Mouse (Mus musculus) kidney, adult 2 months (tissue): ENCODE data around the gene Ptprd. TPM values are rescaled to one million over a fixed set of nuclear protein-coding genes. Genes with fewer than 3 reads are reported as not detected.

Experiments
- DNase-seq: peaks from one replicate; pipeline ENCODE4 v3.0.0; 2021
- H3K27ac ChIP-seq: fragments of 200-500 bp; 2 replicates; pipeline ENCODE4 v1.5.1; 2012; ENCODE audit warnings: low read depth, low read length, control low read depth, inconsistent platforms; ENCODE audit not compliant: insufficient read depth
- H3K27me3 ChIP-seq: fragments of 200-500 bp; replicated peaks from 2 replicates; pipeline ENCODE4 v1.6.1; 2012; ENCODE audit warnings: mild to moderate bottlenecking, moderate library complexity, low read length, inconsistent platforms; ENCODE audit not compliant: control insufficient read depth, insufficient read depth
- H3K36me3 ChIP-seq: fragments of 200-500 bp; 2 replicates; pipeline ENCODE4 v1.6.1; 2012; ENCODE audit warnings: mild to moderate bottlenecking, moderate library complexity, low read length, inconsistent platforms; ENCODE audit not compliant: control insufficient read depth, insufficient read depth
- H3K4me1 ChIP-seq: fragments of 200-500 bp; 2 replicates; pipeline ENCODE4 v1.6.1; 2011; ENCODE audit warnings: low read length; ENCODE audit not compliant: control insufficient read depth, insufficient read depth
- H3K4me3 ChIP-seq: fragments of 200-500 bp; 2 replicates; pipeline ENCODE4 v1.5.1; 2011; ENCODE audit warnings: mild to moderate bottlenecking, low read depth, low read length, control low read depth; ENCODE audit not compliant: insufficient read depth
- CTCF ChIP-seq: fragments of 200-500 bp; conservative IDR thresholded peaks from 2 replicates; pipeline ENCODE4 v1.5.1; 2011; ENCODE audit warnings: low read depth, mild to moderate bottlenecking, control low read depth, low read length, moderate library complexity, mixed read lengths; ENCODE audit not compliant: insufficient read depth, insufficient read length
- POLR2A ChIP-seq: fragments of 200-500 bp; IDR thresholded peaks from one replicate; pipeline ENCODE4 v1.6.1; 2011; ENCODE audit warnings: low read depth, low read length, control low read depth
- WGBS: fragments of 180-500 bp; shearing (Covaris S2); methylation state at CpG from one replicate; pipeline ENCODE4 v1.1.7; 2018; 5-methylcytosine and 5-hydroxymethylcytosine counted together
- polyA plus RNA-seq: library from polyadenylated mRNA; depleted of rRNA; stranded (reverse); fragments of >200 nt; gene quantifications from 2 replicates; pipeline ENCODE4 v1.2.3, GENCODE M21; 2012

Gene Ptprd
- polyA plus RNA-seq, 1 experiment: 30.0 TPM

GRCm38 (mm10) chr4:76351201-76351979 lies 1860.4 kb downstream of the Ptprd start:
- no peak overlapping the region for H3K4me3 ChIP-seq
- DNase-seq: no peak
- H3K36me3 ChIP-seq: no peaks in the 10 kb centered on the region
- peaks cover 8% of the 10 kb centered on the region for H3K4me1 ChIP-seq
- no peak for TF ChIP-seq POLR2A
- TF ChIP-seq CTCF: no peak
- WGBS: 48% methylated on average over 8 of the region's 8 CpGs
- H3K27ac ChIP-seq: peak overlapping the region; percentile 22; the same call in 1 of the 2 replicates
- H3K27me3 ChIP-seq: no peaks in the 10 kb centered on the region

GRCm38 (mm10) chr4:76350241-76350962 lies 1861.4 kb downstream of the Ptprd start:
- no peak for TF ChIP-seq POLR2A
- TF ChIP-seq CTCF: no peak
- WGBS: 34% methylated on average over 3 of the region's 3 CpGs
- no peak overlapping the region for H3K27ac ChIP-seq

GRCm38 (mm10) chr4:76344059-76344458 lies 1867.7 kb downstream of the Ptprd start:
- Histone ChIP-seq H3K4me1 (peaks cover 7% of the 10 kb centered on the region; the same call in 1 of the 2 replicates), H3K27me3 (no peaks in the 10 kb centered on the region), H3K36me3 (no peaks in the 10 kb centered on the region), H3K4me3 (no peak overlapping the region), H3K27ac (peak overlapping the region; percentile 46; the same call in 1 of the 2 replicates)
- no peak for TF ChIP-seq POLR2A
- no peak for TF ChIP-seq CTCF
- WGBS: 60% methylated on average over 3 of the region's 3 CpGs
- peak; percentile 84 for DNase-seq

More at GRCm38 (mm10) chr4:76350241-76350962, 1861.4 kb downstream of the Ptprd start:
- H3K27me3 ChIP-seq: no peaks in the 10 kb centered on the region
- peak; percentile 50 for DNase-seq
- H3K4me1 ChIP-seq: peaks cover 8% of the 10 kb centered on the region
- H3K36me3 ChIP-seq: no peaks in the 10 kb centered on the region
- H3K4me3 ChIP-seq: no peak overlapping the region

GRCm38 (mm10) chr4:76337926-76338325 lies 1873.8 kb downstream of the Ptprd start:
- no peak for DNase-seq
- H3K4me3 ChIP-seq: no peak overlapping the region
- TF ChIP-seq POLR2A (no peak), CTCF (no peak)
- WGBS: 86% methylated on average over 1 of the region's 1 CpGs
- H3K4me1 ChIP-seq: no peaks in the 10 kb centered on the region; the same call in 1 of the 2 replicates
- H3K27me3 ChIP-seq: no peaks in the 10 kb centered on the region
- H3K36me3 ChIP-seq: no peaks in the 10 kb centered on the region
- no peak overlapping the region for H3K27ac ChIP-seq

- no peaks in the 10 kb centered on the region for H3K27me3 ChIP-seq
- no peaks in the 10 kb centered on the region for H3K36me3 ChIP-seq
- peak overlapping the region; percentile 0; the same call in 1 of the 2 replicates for H3K27ac ChIP-seq
- 13% methylated on average over 11 of the region's 11 CpGs for WGBS
- TF ChIP-seq POLR2A (no peak), CTCF (0 out of 2 replicates have a peak, but pooled peaks have one; percentile 4)
- H3K4me1 ChIP-seq: peaks cover 3% of the 10 kb centered on the region; the same call in 1 of the 2 replicates
- H3K4me3 ChIP-seq: peak overlapping the region; percentile 5; the same call in 1 of the 2 replicates
- DNase-seq: peak; percentile 59
Measured at GRCm38 (mm10) chr4:76327346-76327745, 1884.4 kb downstream of the Ptprd start.

- peaks cover 3% of the 10 kb centered on the region; the same call in 1 of the 2 replicates for H3K4me1 ChIP-seq
- no peaks in the 10 kb centered on the region for H3K36me3 ChIP-seq
- no peak overlapping the region for H3K4me3 ChIP-seq
- no peak overlapping the region for H3K27ac ChIP-seq
- no peaks in the 10 kb centered on the region for H3K27me3 ChIP-seq
- 95% methylated on average over 3 of the region's 3 CpGs for WGBS
- TF ChIP-seq CTCF (no peak), POLR2A (no peak)
- no peak for DNase-seq
Measured at GRCm38 (mm10) chr4:76325646-76326045, 1886.1 kb downstream of the Ptprd start.

- H3K27me3 ChIP-seq: no peaks in the 10 kb centered on the region
- H3K36me3 ChIP-seq: no peaks in the 10 kb centered on the region
- no peak overlapping the region for H3K27ac ChIP-seq
- TF ChIP-seq CTCF: no peak
- no peak for TF ChIP-seq POLR2A
- H3K4me1 ChIP-seq: peaks cover 3% of the 10 kb centered on the region; the same call in 1 of the 2 replicates
- 52% methylated on average over 10 of the region's 10 CpGs for WGBS
- no peak overlapping the region for H3K4me3 ChIP-seq
- DNase-seq: no peak
Measured at GRCm38 (mm10) chr4:76324928-76325327, 1886.8 kb downstream of the Ptprd start.
